Mouse (Mus musculus): ENCODE measurements around the gene Hmx1.

Gene Hmx1

GRCm38 (mm10) chr5:35388491-35389111 is at the start of gene Hmx1:
Gene Hmx1 (plus strand): TSS chr5:35389108.
- no peak for DNase-seq (ENCODE audit: low spot score)

- no peak for DNase-seq (ENCODE audit: low spot score)
These were observed 43.8 kb upstream of the Hmx1 start for GRCm38 (mm10) chr5:35345084-35345483.

DNA sequence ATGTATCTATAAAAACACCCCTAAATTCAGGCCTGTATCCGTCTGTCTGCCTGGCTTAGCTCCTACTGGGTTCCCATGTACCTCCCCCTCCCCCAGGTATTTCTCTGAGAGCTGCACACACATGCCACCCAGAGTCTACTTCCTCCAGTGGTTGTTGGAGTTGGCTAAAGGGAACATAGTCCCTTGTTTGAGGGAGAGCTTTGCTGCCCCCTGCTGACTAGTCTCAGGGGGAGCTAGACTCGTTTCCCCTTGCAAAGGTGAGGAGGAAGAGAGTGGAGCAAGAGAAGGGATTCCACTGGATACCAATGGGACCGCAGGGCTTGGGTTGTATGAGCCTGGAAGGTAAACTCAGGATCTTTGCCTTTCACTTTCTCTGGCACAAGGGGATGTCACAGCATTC is 40.1 kb upstream of the Hmx1 start:
- peak; percentile 69 for DNase-seq (ENCODE audit: low spot score)

GRCm38 (mm10) chr5:35357544-35358440 is 31.1 kb upstream of the Hmx1 start:
- no peak for DNase-seq (ENCODE audit: low spot score)

DNA sequence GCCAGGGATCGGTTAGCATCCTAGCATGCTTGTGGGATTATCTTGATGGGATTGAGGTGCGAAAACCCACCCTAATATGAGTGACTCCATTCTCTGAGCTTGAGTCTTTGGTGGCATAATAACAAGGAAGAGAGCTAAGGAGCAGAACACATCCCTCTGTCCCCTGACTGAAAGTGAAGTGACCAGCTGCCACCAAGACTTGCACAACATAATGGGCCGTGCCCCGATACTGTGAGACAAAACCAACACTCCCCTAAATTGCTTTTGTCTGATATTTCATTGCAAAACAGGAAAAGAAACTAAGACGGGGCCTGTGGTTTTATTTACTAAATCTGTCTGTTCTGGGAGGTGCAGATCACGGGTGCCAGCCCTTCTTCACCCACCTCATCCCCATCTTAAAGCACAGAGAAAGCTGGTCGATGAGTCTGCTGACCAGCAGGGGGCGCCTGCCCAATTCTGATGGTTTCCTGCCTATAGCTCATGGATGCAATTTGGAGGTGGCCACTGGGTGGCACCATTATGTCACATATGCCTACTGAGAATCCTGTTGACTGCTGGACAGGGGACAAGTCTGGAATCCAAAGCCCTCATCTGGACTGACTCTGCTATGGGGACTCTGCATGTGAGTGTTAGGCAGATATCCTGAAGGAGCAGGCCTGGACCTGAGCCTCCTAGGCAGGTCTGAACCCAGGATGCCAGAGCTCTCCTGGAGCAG is 27.2 kb upstream of the Hmx1 start:
- DNase-seq (ENCODE audit: low spot score), result peak; percentile 94

- DNase-seq (ENCODE audit: low spot score), result no peak
These were observed 22.5 kb upstream of the Hmx1 start for GRCm38 (mm10) chr5:35366241-35367032.

DNA sequence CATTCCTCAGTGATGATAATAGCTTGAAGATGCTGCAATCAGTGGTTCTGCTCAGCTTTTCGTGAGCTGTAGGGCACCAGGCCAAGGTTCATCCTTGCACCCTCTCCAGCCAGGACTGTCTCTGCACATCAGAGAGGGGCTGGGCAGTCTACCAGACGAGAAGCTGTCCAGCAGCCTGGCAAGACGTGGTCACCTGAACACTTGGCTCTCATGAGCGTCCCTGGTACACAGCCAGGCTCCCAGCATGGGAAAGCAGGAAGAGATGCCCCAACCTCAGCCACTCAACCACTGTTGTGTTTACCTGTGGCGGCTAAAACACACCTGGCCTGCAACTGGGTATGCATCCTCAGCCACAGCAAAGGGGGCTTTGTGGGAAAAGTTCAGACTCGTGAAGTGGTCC is 20.0 kb upstream of the Hmx1 start:
- no peak for DNase-seq (ENCODE audit: low spot score)

GRCm38 (mm10) chr5:35379066-35379465 is 9.8 kb upstream of the Hmx1 start:
- no peak for DNase-seq (ENCODE audit: low spot score)

- DNase-seq (ENCODE audit: low spot score), result peak; percentile 24
These were observed 9.1 kb upstream of the Hmx1 start for GRCm38 (mm10) chr5:35379815-35380214.

DNA sequence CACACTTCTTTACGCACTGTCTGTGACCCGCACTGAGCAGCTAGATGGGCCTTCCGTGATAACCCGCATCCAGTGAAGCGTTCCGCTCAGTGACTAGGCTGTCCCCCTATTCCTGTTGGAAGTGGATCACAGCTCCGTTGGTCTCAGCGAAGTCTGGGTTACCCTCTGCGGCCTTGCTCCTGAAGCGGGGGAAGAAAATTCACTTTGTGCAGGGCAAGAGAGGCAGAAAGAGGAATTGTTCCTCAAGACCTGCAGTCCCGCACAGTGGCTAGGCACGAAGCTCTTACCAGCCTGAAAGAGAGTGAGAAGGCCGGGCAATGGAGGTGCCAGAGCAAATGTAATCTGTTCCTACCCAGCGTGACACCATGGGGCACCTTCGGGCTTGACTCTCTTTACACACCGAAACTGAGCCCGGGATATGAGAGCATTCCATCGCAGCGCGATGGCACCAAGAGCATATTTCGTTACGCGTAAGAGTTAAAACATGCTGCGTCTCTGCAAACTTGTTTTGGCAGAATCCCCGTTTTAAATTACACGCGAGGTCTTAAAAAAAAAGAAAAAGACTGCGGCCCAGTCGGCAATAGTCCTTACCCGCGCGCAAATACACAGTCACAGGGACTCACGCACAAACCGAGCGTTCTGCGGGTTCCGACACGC is 946 bp upstream of the Hmx1 start:
- no peak for DNase-seq (ENCODE audit: low spot score)

DNA sequence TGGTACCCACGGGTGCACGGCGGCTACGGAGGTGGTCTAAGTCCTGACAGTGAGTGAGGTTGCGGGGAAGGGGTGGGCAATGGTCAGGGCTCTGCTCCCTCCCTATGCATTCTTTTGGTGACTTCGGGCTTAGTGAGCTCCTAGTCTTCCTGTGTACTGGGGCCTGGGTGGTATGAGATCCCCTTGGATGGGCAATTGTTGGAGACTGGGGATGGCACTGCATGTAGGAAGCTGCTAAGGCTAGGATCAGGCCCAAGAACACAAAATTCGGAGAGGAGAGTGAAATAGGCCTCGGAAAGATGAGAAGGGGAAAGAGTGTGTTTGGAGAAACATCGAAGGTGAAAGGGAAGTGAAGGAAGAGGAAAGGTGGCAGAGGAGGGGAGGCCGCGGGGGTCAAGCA is 533 bp downstream of the Hmx1 start:
- no peak for DNase-seq (ENCODE audit: low spot score)

DNA sequence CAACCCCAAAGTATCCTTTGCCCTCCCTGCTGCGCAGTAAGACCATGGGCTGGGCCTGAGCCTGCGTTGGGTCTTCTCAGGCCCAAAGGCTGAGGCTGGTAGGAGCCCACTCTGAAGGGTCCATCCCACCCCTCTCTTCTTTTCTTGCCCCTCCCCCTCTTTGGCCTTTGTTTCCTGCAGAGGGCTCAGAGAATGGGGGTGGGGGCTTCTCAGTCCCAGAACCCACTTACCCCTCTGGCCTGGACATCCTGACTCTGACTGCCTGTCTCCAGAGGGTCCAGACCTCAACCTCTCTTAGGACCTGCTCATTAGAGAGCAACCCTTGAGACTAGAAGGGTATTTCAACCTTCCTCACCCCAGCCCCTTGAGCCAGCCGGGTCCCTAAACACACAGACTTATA is 1.0 kb downstream of the Hmx1 start:
- DNase-seq (ENCODE audit: low spot score), result no peak

GRCm38 (mm10) chr5:35390848-35391655 is 2.1 kb downstream of the Hmx1 start:
- DNase-seq (ENCODE audit: low spot score), result no peak

DNA sequence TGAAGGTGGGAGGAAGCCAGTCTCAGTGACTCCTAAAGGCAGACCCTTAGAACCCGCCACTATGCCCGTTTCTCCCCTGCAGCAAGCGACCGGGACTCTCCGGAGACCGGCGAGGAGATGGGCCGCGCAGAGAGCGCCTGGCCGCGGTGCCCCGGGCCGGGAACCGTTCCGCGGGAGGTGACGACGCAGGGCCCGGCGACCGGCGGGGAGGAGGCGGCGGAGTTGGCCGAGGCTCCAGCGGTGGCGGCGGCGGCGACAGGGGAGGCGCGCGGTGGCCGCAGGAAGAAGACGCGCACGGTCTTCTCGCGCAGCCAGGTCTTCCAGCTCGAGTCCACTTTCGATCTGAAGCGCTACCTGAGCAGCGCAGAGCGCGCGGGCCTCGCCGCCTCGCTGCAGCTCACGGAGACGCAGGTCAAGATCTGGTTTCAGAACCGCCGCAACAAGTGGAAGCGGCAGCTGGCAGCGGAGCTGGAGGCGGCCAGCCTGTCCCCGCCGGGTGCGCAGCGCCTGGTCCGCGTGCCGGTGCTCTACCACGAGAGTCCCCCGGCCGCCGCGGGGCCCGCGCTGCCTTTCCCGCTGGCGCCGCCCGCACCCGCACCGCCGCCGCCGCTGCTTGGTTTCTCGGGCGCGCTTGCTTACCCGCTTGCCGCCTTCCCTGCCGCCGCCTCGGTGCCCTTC is 2.9 kb downstream of the Hmx1 start:
- DNase-seq (ENCODE audit: low spot score), result no peak

DNA sequence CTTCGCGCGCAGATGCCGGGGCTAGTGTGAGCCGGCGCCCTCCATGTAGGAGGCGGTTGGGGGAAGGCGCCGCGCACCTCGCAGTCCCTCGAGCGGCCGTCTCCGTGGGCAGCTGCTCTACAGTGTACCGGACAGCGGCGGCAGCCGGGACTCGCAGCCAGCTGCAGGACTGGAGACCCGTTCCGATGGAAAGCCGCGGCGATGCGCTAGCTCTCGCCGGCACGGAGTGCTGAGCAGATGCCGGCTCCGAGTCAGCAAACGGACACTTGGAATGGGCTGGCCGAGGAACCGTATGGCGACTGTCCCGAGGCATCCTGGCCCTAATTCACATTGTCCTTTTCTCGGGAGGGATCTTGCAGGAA is 3.4 kb downstream of the Hmx1 start:
- DNase-seq (ENCODE audit: low spot score), result no peak

- no peak for DNase-seq (ENCODE audit: low spot score)
These were observed 6.9 kb downstream of the Hmx1 start for GRCm38 (mm10) chr5:35395566-35396440.

- DNase-seq (ENCODE audit: low spot score), result no peak
These were observed 8.2 kb downstream of the Hmx1 start for GRCm38 (mm10) chr5:35396976-35397641.

- DNase-seq (ENCODE audit: low spot score), result no peak
These were observed 8.9 kb downstream of the Hmx1 start for GRCm38 (mm10) chr5:35397642-35398309.
